ENCODE assay signal across 10 mouse cellular contexts in genomic region chr3:31109108-31109507, GRCm38 (mm10). TPM values are rescaled to one million over a fixed set of nuclear protein-coding genes. Genes with fewer than 3 reads are reported as not detected.
DNase-seq lines count a peak whose midpoint lies in the region; ATAC-seq and TF ChIP-seq lines count a peak whose summit lies in the region.
"Had no signal": no experiment of that assay in that cellular context is flagged by ENCODE, and none has a peak within 500 bp of the region (broad histone marks: within the 10 kb centered on the region; RNA-seq: fewer than 3 reads in every experiment).

No protein-coding gene starts in this region.

- TF ChIP-seq CTCF in kidney, adult 2 months (conservative IDR thresholded peaks at IDR 0.05; ENCODE audit: insufficient read depth, insufficient read length, low read depth, low read length): no peak

- no peak overlapping the region for H3K9ac ChIP-seq in midbrain, embryonic 15.5 days
- H3K9ac ChIP-seq: embryonic facial prominence, embryonic 13.5 days; limb, embryonic 12.5 days had no signal

- H3K9me3 ChIP-seq in midbrain, embryonic 15.5 days: no peaks in the 10 kb centered on the region
- H3K9me3 ChIP-seq: embryonic facial prominence, embryonic 13.5 days; limb, embryonic 12.5 days had no signal

- WGBS in kidney, adult 2 months: 76% methylated on average over 3 of the region's 3 CpGs
- 71% methylated on average over 3 of the region's 3 CpGs for WGBS in midbrain, embryonic 15.5 days

- no peak for TF ChIP-seq POLR2A in kidney, adult 2 months (IDR thresholded peaks at IDR 0.05; ENCODE audit: low read depth, low read length)

- H3K27ac ChIP-seq in kidney, adult 2 months (ENCODE audit: insufficient read depth, low read depth, low read length): no peak overlapping the region
- no peak overlapping the region for H3K27ac ChIP-seq in midbrain, embryonic 15.5 days
- H3K27ac ChIP-seq: embryonic facial prominence, embryonic 13.5 days; limb, embryonic 12.5 days had no signal

- H3K4me1 ChIP-seq in kidney, adult 2 months (ENCODE audit: control insufficient read depth, insufficient read depth, low read length): peaks cover 15% of the 10 kb centered on the region
- H3K4me1 ChIP-seq in midbrain, embryonic 15.5 days: peaks cover 23% of the 10 kb centered on the region

- peaks cover 2% of the 10 kb centered on the region for H3K36me3 ChIP-seq in kidney, adult 2 months (ENCODE audit: control insufficient read depth, insufficient read depth, low read length)
- H3K36me3 ChIP-seq in midbrain, embryonic 15.5 days (replicated peaks): peaks cover 5% of the 10 kb centered on the region; the same call in 1 of the 2 replicates

- no peaks in the 10 kb centered on the region for H3K27me3 ChIP-seq in kidney, adult 2 months (replicated peaks; ENCODE audit: control insufficient read depth, insufficient read depth, low read length)
- no peaks in the 10 kb centered on the region for H3K27me3 ChIP-seq in midbrain, embryonic 15.5 days (replicated peaks)
- H3K27me3 ChIP-seq: embryonic facial prominence, embryonic 13.5 days; limb, embryonic 12.5 days had no signal

- no peak overlapping the region for H3K4me2 ChIP-seq in midbrain, embryonic 15.5 days
- H3K4me2 ChIP-seq: embryonic facial prominence, embryonic 13.5 days; heart, embryonic 11.5 days; limb, embryonic 12.5 days had no signal

- H3K4me3 ChIP-seq in kidney, adult 2 months (ENCODE audit: insufficient read depth, low read depth, low read length): no peak overlapping the region
- no peak overlapping the region for H3K4me3 ChIP-seq in midbrain, embryonic 15.5 days
- H3K4me3 ChIP-seq: embryonic facial prominence, embryonic 13.5 days; limb, embryonic 12.5 days had no signal

- peak; percentile 82 for ATAC-seq in midbrain, embryonic 15.5 days (replicated peaks)

- peak; percentile 22 for DNase-seq in kidney, adult 2 months
- DNase-seq in kidney, adult 8-10 months: no peak
- DNase-seq in CD4-positive, CD25-positive, alpha-beta regulatory T cell, adult 2 months (ENCODE audit: low read depth, low spot score): peak; percentile 79
- DNase-seq in T-cell, adult 2 months (ENCODE audit: low spot score): peak; percentile 31
- no peak for DNase-seq in yolk sac, embryonic 10.5 days (ENCODE audit: low spot score)
- DNase-seq in urinary bladder, postnatal 14 days (ENCODE audit: low spot score): no peak

RNA-seq across cellular contexts. Expression of gene Skil, which starts 14.2 kb away (rescaled TPM):
- 5.8 and 7.7 TPM in 2 replicates for polyA plus RNA-seq in kidney, adult 2 months (2012; rRNA removed)
- 25.9 and 29.5 TPM in 2 replicates for polyA plus RNA-seq in midbrain, embryonic 15.5 days (2015; fragmentation: Nextera tagmentation; extraction: Ambion mirVana)

RNA-seq across cellular contexts. Expression of gene Cldn11, which starts 40.6 kb away (rescaled TPM):
- polyA plus RNA-seq in kidney, adult 2 months (2012; rRNA removed): 2.8 and 6.0 TPM in 2 replicates
- 57.8 and 75.1 TPM in 2 replicates for polyA plus RNA-seq in midbrain, embryonic 15.5 days (2015; fragmentation: Nextera tagmentation; extraction: Ambion mirVana)

Comparison
In these comparisons a context has a peak if more than half of its experiments do, and no peak if none do; other contexts are left out.
1. DNase-seq: peak in kidney, adult 2 months (single experiment), CD4-positive, CD25-positive, alpha-beta regulatory T cell, adult 2 months (single experiment) and T-cell, adult 2 months (single experiment); none in kidney, adult 8-10 months (0 of 2), yolk sac, embryonic 10.5 days (single experiment) and urinary bladder, postnatal 14 days (single experiment).